Mouse (Mus musculus) myocyte (in vitro differentiated cells): ENCODE results near the gene Dennd1b.

Experiments
- CEBPB ChIP-seq: IDR thresholded peaks from 2 replicates; pipeline ENCODE4 v1.6.1; 2011; ENCODE audit warnings: mild to moderate bottlenecking, moderate library complexity; ENCODE audit not compliant: poor library complexity, insufficient read depth, severe bottlenecking
- E2F4 ChIP-seq: IDR thresholded peaks from one replicate; pipeline ENCODE4 v1.6.1; 2011; ENCODE audit warnings: mild to moderate bottlenecking, control low read depth, moderate library complexity; ENCODE audit not compliant: insufficient read depth
- POLR2A ChIP-seq: IDR thresholded peaks from one replicate; pipeline ENCODE4 v1.6.1; 2011; ENCODE audit warnings: low read depth, mild to moderate bottlenecking, control low read depth, moderate library complexity; ENCODE audit not compliant: insufficient read length

GRCm38 (mm10) chr1:138965511-138965910 is 2.3 kb downstream of the Dennd1b start:
- no peak for TF ChIP-seq E2F4
- no peak for TF ChIP-seq CEBPB
- no peak for TF ChIP-seq POLR2A
